Mouse (Mus musculus) urinary bladder, postnatal 14 days (tissue): Measurements from ENCODE around the gene Rbp1.

ENCODE experiments used
- DNase-seq: peaks from one replicate; pipeline ENCODE4 v3.0.0; 2021; ENCODE audit warnings: low spot score

Gene Rbp1

GRCm38 (mm10) chr9:98422656-98423055, at the start of gene Rbp1:
Gene Rbp1 (plus strand): TSS chr9:98422961.
- DNase-seq = no peak

- DNase-seq = no peak
These were observed 49.4 kb upstream of the Rbp1 start for GRCm38 (mm10) chr9:98373358-98373757.

GRCm38 (mm10) chr9:98374897-98375296, 47.9 kb upstream of the Rbp1 start:
- no peak for DNase-seq

- DNase-seq = no peak
These were observed 47.2 kb upstream of the Rbp1 start for GRCm38 (mm10) chr9:98375329-98376170.

GRCm38 (mm10) chr9:98379736-98380135, 43.0 kb upstream of the Rbp1 start:
- no peak for DNase-seq

- DNase-seq = no peak
These were observed 42.2 kb upstream of the Rbp1 start for GRCm38 (mm10) chr9:98380593-98380992.

- no peak for DNase-seq
These were observed 34.8 kb upstream of the Rbp1 start for GRCm38 (mm10) chr9:98387741-98388632.

- no peak for DNase-seq
These were observed 34.2 kb upstream of the Rbp1 start for GRCm38 (mm10) chr9:98388633-98388965.

- no peak for DNase-seq
These were observed 29.3 kb upstream of the Rbp1 start for GRCm38 (mm10) chr9:98393496-98393895.

GRCm38 (mm10) chr9:98397211-98397610, 25.6 kb upstream of the Rbp1 start:
- no peak for DNase-seq

GRCm38 (mm10) chr9:98397866-98398265, 24.9 kb upstream of the Rbp1 start:
- no peak for DNase-seq

- DNase-seq = no peak
These were observed 22.4 kb upstream of the Rbp1 start for GRCm38 (mm10) chr9:98400185-98400894.

- DNase-seq = no peak
These were observed 21.1 kb upstream of the Rbp1 start for GRCm38 (mm10) chr9:98401611-98402010.

GRCm38 (mm10) chr9:98407771-98408170, 15.0 kb upstream of the Rbp1 start:
- no peak for DNase-seq

- peak; percentile 81 for DNase-seq
These were observed 13.6 kb upstream of the Rbp1 start for GRCm38 (mm10) chr9:98409137-98409536.

- DNase-seq = no peak
These were observed 7.3 kb upstream of the Rbp1 start for GRCm38 (mm10) chr9:98415427-98415826.

GRCm38 (mm10) chr9:98417919-98418318, 4.8 kb upstream of the Rbp1 start:
- peak; percentile 40 for DNase-seq

GRCm38 (mm10) chr9:98418346-98418745, 4.4 kb upstream of the Rbp1 start:
- no peak for DNase-seq

GRCm38 (mm10) chr9:98420666-98421065, 2.1 kb upstream of the Rbp1 start:
- DNase-seq = no peak

GRCm38 (mm10) chr9:98421903-98422302, 858 bp upstream of the Rbp1 start:
- DNase-seq = no peak

- no peak for DNase-seq
These were observed 930 bp downstream of the Rbp1 start for GRCm38 (mm10) chr9:98423691-98424090.

GRCm38 (mm10) chr9:98424291-98424690, 1.5 kb downstream of the Rbp1 start:
- no peak for DNase-seq
